Mouse (Mus musculus) embryo, embryonic 11 days (tissue): ENCODE results near the gene 4833427G06Rik.
A peak's percentile ranks its signal among the peaks of the same experiment; 100 is the strongest.
"Not testable (repeated sequence)": the region's sequence is repeated elsewhere in the genome, so short reads cannot be mapped to it uniquely, and the experiment has no call there.

Source experiments
- DNase-seq: peaks from one replicate; pipeline ENCODE4 v3.0.0-alpha.2; 2015

4833427G06Rik gene

DNA sequence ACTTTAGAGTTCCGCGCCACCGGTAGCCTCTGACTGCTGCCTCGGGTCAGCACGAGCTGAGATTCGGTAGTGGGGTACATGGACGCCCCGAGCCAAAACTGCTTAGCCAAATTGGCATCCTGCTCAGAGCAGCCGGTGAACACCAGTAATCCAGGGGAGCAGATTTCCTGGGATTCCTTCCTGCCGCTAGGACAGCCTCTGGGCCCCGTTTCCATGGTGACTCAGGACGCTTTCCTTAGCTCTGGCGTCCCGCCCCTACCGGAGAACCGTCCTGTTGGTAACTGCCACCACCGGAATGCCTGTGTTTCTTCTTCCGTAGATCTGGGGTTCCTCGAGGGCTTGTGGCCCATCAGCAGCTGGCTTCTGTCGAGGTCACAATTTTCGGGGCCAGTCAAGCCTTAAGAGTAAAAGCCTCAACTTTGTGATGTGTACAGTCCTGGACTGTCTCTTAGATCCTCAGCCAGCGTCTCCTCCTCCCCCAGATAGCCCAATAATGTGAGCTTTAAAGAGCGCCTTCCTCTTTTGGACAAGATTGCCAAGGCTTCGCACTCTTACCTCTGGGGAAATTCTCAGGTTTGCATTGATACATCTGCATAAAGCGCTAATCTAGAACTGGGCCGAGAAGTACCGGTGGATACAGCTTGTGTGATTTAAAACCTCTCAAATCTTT, at the start of gene 4833427G06Rik:
TSS of gene 4833427G06Rik (minus strand) at position 323 of the 670 bp plus-strand sequence.
- DNase-seq, result peak; percentile 90

DNA sequence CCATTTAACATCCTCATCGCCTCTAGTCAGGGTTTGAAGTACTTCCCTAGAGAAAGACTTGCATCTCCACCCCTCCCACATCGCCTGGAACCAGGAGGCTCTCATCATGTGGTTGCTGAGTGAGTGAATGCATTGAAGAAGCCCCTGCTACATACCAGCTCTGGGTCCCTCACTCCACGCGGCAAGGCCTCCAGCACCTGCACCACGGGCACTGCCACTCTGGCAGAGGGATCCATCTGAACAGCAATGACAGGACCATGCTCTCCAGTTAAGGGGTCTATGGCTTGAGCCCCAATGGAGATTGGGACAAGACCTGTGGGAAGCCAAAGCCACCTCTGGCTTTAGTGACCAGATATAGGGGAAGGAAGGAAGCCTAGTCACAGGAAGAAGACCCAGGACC, 45.4 kb upstream of the 4833427G06Rik start:
- no peak for DNase-seq

DNA sequence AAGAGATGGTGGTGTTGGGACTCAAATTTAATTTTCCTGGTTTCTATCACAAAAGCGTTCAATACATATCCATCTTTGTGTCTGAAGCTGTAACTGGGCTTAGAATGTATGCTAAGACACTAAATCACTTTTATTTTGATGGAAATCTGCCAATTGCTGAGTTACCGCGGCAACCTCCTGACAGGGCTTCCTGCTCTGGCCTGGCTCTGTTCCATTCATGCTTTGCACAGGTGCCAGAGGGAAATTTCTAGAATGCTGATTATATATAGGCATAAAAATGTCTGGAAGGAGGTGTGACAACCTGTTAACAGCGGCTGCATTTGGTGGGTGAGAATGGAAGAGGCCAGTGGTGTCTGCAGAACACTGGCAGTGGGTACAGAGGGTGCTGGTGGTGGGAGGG, 44.6 kb upstream of the 4833427G06Rik start:
- no peak for DNase-seq

DNA sequence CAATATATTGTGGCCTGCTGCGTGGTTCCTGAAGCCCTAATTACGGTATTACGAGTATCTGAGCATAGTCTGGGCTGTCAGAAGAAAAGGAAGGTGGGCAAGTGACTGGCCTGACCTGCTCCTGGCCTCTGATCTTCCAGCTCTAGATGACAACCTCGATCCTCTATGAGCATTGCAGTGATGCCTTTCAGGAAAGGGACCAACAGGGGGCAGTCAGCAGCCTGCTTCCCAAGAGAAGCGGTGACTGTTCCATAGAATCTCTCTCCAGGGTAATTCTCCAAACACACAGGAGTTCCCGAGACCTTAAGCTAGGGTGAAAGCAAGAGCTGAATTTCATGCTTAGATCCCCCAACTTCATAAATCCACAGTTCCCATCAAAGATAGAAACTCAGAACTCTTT, 42.3 kb upstream of the 4833427G06Rik start:
- no peak for DNase-seq

DNA sequence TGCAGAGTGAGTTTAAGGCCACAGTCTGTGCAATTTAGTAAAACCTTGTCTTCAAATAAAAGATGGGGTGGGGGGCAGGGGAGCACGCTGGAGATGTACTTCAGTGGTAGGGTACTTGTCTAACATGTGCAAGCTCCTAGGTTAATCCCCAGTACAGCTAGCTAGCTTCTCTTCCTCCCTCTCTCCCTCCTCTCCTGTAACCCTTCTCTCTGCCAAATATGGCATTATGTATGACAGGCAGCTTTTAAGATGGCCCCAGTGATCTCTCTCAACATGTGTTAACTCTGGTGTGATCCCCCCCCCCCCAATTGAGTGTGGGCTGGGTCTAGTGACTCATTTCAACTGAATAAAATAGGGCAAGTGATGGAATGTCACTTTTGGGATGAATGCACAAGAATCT, 41.6 kb upstream of the 4833427G06Rik start:
- DNase-seq, result no peak

DNA sequence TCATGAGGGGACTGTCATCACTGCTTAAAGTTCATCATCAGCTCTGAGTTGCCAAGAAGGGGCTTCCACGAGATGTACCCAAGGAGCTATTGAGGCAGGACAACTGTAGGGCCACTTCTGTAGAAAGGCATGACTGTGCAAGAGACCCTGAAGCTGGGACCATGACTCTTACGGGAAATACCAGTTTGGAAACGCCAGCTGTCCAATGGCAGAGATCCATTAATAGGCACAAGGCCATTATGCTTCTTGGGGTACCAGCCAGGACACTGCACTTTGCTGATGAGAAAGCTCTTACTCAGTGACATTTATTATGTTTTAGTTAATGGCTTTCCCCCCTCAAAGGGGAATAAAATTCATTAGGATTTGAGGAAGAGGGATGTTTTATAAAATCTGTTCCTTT, 38.8 kb upstream of the 4833427G06Rik start:
- DNase-seq, result no peak

DNA sequence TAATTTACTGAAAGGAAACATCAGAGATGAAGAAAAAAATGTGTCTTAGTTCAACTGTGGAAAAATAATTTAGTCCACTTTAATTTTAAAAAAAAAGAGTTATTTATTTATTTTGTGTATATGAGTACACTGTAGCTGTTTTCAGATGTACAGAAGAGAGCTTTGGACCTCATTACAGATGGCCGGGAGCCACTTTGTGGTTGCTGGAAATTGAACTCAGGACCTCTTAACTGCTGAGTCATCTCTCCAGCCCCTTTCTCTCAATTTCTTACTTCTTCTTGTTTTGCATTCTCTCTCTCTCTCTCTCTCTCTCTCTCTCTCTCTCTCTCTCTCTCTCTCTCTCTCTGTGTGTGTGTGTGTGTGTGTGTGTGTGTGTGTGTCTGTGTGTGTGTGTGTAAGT, 37.5 kb upstream of the 4833427G06Rik start:
- DNase-seq, result not testable (repeated sequence)

DNA sequence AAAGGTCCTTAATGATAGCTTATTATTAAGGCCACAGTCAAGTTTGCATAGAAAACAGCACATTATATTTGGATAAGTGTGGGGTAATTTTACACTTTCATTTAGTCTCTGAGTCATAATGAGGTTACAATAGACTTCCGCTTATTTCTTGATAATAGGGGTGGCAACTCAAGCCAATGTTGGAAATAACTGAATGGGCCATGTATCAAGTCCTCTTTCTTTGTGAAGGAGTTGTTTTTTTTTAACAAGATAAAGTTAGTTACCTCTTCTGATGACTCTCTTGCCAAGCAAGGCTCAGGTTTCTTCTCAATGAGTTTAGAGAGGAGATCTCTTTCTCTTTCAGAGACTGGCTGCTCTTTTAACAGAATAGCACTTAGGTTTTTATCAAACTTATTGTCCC, 36.4 kb upstream of the 4833427G06Rik start:
- DNase-seq, result no peak

DNA sequence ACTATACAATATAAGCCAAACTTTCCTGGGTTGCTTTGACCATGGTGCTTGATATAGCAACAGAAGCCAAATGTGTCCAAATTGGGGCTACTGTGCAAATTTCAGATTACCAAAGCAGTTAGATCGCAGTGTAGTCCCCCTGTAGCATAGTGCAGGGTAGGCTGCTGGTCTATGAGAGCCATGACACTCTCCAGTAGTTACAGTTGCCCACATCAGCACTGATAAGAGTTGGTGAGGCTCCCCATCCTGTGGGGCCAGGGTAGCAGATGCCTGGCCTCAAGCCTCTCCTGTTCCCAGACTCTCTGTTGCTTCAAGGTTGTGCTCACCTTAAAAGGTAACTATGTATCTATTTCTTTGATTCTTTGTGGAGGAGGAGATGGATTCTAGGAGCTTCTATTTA, 36.0 kb upstream of the 4833427G06Rik start:
- no peak for DNase-seq

DNA sequence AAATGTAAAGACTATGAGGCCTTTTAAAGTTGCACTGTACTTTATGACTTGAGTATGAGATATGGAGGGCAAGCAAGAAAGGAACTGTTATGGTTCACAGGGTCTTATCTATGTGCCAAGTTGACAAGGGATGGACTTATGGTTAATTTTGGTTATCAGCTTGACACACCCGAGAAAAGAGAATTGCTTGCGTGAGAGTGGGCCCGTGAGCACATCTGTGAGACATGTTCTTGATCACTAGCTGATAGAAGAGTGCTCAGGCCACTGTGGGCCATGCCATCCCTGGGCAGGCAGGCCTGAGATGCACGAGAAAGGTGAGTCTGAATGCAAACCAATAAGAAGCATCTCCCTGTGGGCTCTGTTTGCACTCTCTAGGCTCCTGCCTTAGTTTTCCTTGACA, 35.6 kb upstream of the 4833427G06Rik start:
- no peak for DNase-seq

DNA sequence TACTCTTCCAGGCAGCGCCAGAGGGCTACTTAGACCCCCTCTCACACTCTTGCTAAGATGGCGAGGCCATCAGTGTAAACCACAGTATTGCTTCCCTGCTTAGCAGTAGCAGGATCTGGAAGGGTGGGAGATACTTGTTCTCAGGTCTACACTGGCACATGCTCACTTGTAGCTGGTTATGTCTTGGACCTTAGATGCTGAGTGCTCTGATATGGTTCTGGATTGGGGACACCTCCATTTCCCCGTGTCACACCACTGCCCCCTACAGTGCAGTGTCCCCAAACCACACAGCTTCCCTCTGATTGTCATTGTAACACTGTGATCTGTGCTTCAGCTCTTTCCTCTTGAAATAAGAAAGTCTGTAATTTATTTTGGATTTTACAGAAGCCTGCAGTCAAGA, 35.1 kb upstream of the 4833427G06Rik start:
- DNase-seq, result peak; percentile 37

DNA sequence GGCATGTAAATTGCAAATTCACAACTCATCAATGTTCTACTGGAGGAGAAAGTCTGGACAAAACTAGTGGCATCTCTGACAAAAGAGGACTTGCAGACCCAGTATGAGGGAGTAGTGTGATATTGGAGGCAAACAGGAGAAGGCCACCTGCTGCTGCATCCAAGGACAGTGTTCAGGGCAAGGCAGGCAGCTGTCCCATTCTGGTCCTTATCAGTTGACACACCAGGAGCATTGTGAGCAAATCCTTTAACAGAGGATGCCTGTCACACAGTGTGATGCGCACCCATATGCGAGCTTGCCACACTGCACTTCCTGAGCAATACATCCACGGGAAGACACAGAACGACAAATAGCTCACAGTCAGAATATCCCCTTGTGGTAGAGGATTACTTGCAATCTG, 12.9 kb upstream of the 4833427G06Rik start:
- DNase-seq, result no peak

DNA sequence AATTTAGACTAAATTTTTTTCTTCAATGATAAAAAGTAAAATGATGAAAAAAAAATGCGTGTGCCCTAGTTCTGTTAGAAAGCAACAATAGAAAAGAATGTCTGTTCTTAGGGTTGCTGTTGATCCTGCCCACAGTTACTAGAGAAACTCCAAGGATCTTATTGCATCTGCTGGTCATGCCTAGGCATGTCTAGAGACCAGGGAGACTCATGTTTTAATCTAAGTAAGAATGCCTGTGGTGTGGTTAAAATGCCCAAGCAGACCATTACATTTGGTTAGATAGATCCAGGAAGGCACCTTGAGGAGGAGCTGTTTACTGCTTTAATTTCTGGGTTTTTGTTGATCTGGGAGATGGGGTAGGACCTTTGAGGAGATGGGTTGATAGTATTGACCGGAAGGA, 3.9 kb upstream of the 4833427G06Rik start:
- no peak for DNase-seq

DNA sequence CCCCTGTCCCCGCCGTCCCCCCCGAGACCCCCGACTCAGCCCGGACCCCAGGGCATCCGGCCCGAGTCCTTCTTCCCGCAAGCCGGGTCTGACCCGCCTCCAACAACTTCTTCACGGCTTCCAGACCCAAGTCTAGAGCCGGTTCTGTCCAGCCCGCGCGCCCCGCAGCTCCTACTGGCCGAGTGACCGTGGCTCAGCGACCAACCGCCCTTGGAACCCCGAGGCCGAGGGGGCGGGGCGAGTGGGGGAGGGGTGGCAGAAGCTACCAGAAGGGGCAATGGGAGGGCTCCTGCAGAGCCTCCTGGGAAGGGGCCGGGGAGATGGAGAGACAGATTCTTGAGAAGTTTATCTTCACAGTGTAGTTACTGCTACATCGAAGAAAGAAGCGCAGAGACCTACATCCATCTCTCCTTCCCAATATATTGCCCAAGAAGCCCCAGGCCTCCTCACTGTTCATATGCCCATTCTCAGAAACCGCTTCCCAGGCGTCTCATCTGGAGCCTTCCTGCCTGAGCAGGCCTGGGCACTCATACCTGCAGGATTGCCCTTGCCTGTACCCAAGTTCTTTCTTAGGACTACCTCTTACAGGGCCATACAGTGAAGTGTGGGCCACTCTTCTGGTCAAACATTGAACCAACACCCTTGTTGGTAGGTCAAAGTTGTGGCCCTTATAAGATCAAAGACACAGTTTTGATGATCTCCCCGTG, 2.1 kb upstream of the 4833427G06Rik start:
- DNase-seq, result peak; percentile 72

DNA sequence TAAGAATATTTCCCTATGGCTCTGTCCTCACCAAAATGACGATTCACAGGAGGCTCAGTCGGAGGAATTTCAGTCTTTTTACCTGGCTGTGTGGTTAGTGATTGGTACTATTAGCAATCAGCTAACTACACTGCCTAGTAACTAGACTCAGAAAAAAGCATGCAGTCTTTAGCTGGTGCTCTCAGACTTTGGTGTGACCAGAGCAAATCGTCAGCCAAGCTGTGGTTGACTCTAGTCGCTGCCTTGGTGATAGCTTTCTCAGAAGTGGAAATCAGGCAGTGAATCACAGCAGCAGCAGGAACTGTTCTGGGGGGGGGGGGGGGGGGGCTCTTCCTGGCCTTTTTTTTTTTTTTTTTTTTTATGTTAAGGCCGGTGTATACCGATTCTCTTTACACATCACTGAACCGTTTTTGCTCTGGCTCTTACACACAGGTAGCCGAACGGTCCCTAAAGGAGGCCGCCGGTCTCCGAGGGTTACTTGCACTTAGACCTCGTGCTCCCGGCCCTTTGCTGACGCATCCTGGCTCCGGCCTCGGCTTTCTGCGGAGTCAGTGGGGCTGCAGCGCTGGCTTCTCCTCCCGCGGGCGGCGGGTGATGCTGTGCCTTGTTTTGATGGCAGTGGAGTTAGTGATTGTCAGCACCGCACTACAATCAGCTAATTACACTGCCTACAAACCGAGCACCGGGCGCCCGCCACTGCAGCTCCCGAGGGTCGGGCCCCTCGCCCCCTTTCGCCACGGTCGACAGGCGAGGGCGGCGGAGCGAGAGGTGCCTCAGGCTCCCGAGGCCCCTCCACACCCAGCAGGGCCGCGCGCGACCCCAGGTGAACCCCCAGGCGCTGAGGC, 1.3 kb upstream of the 4833427G06Rik start:
- peak; percentile 78 for DNase-seq

DNA sequence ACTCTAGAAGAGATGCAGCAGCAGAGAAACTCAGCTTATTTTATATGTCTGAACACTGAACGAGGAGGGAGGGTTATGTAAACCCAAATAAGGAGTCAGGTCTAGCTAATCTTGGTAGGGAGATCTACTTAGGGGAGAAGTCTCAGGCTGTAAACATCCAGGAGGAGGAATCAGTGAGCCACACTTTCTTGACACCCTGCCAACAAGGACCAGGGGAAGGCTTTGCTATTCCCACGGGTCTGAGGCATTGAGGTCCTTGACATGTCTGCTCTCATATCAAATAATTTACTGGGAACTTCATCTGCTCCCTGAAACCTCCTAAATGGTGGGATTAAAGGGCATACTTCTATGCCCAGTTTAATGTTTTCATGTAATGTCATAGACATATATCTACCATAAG, 5.6 kb downstream of the 4833427G06Rik start:
- DNase-seq, result no peak

DNA sequence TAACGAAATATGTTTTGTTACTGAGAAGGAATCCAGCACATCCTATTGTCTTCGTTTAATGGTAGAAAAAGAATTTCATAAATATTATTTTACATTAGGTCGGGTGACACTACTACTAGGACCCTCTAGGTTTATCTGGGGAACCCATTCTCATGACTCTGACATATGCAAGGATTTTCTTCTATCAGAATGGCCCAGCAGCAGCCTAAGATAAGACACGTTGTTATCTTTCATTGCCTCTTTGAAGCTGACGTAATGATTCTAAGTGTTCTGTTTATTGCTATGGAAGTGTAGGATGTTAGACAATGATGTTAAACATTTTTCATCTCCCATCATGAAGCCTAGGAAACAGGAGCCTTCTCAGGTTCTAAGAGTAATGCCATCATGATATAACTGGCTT, 8.2 kb downstream of the 4833427G06Rik start:
- DNase-seq, result no peak

DNA sequence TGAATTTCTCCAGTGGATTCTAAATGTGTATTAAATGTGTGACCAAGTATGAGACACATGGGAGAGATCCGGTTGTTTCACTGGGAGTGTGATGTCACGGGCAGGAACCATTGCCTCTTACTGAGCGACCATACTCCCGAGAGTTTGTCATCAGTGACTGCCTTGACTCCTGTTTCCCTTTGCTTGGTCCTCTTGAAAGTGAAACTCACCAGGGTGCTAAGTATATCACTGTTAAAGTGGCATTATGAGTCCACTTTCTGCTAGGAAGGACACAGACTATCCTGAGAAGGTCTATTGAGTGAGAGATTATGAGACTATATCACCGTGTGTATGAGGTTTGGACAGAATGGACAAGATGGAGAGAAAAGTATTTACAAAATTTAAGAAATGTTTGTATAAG, 20.3 kb downstream of the 4833427G06Rik start:
- DNase-seq, result no peak

DNA sequence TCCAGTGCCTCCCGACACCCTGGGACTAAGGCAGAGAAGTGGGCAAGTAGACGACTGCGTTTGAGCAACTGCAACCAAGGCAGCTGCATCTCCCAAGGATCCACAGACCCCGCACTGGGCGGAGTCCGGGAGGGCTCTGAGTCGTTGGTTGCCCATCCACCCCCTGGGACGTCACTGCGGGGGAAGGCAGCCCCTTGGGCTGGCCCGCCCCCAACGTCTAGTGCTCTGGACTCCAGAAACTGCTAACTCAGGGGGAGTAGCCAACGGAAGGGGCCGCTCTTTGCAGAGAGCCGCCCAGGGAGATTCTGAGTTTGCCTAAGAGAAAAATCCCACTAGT, 24.9 kb downstream of the 4833427G06Rik start, which contains the start of gene Layn:
TSS of gene Layn (minus strand) at position 116 of the 337 bp plus-strand sequence.
- DNase-seq, result peak; percentile 92

DNA sequence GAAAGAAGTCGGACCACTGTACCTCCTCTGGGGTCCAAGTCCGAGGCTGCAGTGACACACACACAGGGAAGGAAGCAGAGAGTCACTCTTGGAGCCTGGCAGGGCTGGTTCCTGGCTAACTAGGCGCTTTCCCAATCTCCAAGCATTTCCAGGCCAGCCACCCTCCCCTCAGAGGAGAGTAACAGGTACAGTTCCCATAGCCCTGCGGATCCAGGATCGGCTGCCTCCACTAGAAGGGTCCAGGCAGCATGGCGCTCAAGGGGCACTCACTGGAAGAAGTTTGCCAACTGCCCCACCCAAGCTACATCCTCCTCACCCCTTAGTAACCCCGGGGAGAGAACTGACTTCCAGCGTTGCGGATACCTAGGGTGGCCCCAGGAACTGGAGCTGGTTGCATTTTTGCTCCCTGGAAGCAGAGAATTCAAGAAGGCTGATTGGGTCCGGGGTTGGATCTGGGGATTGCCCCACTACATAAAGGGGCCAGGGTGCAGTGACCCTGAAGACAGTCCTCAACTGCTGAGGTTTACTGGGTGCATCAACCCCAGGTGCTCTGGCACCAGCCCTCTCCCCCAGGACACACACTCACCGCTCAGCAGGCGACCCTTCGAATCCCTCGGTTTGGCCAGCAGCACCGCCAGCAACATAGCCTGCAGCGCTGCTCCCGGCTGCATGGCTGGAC, 25.4 kb downstream of the 4833427G06Rik start:
- DNase-seq, result peak; percentile 44

DNA sequence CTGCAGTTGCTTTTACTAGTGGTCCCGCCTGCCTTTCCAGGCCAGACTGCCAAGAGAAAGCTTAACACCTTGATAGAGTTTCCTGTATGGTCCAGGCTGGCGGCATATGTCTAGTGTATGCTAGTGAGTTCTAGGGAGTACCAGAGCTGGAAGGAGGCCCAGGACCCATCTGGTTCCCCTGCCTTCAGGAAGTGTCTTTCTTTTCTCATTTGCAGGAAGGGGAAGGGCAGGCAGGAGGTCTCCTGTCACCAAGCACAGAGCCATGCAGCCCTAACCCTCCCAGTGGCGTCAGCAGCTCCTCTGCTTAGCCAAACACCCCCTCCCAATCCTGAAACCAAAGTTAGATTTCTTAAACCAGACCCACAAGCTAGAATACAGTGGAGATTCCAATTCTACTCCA, 26.1 kb downstream of the 4833427G06Rik start:
- DNase-seq, result peak; percentile 12

DNA sequence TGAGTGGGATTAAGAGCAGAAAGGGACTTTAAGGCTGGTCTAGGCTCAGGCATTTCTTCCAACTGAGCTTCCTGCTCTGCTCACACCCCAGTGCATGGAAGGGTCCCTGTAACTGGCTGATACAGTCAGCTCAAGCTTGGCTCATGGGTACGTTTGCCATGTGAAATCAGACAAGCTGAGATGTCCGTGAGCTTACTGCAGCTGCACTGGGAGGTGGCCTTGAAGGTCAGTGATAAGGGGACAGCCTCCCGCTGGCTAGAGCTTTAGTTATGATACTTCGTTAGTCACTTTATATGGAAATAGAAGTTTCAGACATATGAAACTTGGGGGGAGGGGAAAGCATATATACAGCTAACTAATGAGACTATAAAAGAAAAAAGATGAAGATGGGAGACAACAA, 31.1 kb downstream of the 4833427G06Rik start:
- no peak for DNase-seq

DNA sequence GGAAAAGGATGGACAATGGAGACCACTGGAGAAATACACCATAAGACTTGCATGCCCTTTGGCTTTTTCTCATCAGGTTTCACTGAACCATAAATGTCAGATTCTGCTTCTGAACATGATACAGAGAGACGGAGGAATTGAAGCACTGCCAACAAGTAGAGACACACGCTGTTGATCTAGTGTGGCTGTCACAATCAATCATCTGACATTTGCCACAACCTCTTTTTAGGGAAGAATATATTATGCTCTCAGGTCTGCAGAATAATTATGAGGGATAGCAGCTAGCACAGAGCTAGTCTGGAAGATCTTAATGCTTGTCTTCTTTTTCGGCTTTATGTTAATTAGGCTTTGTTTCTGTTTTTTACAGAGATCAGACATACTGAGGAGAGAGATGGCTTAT, 33.7 kb downstream of the 4833427G06Rik start:
- no peak for DNase-seq
